Mouse (Mus musculus) spleen, embryonic (tissue): ENCODE results near the gene Ece2.

Source experiments
- CTCF ChIA-PET: fragments of 350-600 bp; sonication (Branson Sonifier 250); formaldehyde crosslinking; loops from one replicate; lab custom pipeline; 2022; lab: Charles Lee

Gene Ece2

DNA sequence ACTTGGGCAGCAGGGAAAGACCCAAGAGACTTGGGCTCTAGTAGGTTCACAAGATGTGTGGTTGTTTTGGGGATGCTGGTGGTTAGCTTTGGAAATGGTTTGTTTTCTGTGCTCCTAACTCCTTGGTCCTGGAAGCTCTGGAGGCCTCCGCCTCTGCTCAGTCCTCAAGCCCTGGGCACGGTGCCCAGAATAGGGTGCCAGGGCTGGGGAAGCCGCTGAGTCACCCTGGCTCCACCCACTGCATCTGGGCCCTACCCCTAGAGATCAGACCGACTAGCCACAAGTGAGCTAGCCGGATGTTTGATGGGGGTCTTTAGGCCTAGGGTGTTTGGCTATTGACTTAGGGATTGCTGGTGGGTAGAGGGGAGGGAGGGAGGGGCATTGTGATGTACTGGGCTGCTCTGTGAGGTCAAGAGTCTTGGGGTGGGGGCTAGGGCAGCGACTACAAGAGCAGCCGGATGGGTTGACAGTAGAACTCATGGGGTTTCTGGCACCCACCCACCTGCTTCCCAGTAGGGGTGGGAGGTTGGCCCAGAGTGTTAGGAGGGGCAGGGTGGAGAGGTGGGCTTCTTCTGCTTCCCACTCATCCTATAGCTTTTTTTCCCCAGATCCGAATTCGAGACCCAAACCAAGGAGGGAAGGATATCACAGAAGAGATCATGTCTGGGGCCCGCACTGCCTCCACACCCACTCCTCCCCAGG lies 48.5 kb downstream of the Ece2 start:
- CTCF ChIA-PET = interaction anchor here (0.7 kb wide), 1 partner anchor 235 kb away, joined by 3 read pairs; no protein-coding TSS in a partner anchor

GRCm38 (mm10) chr16:20690774-20691173 lies 61.1 kb downstream of the Ece2 start:
- CTCF ChIA-PET = no interaction called here

GRCm38 (mm10) chr16:20691617-20692016 lies 62.0 kb downstream of the Ece2 start:
- CTCF ChIA-PET = no interaction called here

DNA sequence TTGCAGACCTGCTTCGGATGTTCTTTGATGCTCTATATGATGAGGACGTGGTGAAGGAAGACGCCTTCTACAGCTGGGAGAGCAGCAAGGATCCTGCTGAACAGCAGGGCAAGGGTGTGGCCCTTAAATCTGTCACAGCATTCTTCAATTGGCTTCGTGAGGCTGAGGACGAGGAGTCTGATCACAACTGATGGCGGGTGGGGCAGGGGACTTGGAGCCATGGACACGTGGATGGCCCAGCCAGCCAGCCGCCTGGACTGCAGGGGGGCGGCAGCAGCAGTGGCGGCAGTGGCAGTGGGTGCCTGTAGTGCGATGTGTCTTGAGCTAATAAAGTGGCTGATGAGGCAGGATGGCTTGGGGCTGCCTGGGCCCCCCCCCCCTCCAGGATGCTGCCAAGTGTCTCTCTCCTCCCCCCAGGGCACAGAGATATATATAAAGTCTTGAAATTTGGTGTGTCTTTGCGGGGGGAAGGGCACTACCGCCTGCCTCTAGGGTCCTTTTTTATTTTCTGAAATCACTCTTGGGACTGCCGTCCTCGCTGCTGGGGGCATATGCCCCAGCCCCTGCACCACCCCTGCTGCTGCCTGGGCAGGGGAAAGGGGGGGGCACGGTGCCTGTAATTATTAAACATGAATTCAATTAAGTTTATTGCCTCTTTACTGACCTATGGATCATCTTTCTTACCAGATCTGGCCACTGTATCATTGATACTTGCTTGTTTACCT lies 62.8 kb downstream of the Ece2 start:
- CTCF ChIA-PET = no interaction called here

- CTCF ChIA-PET = no interaction called here
These were observed 63.6 kb downstream of the Ece2 start, which contains the start of gene Fam131a for GRCm38 (mm10) chr16:20693111-20693701. Fam131a (plus strand) TSS chr16:20693241.

DNA sequence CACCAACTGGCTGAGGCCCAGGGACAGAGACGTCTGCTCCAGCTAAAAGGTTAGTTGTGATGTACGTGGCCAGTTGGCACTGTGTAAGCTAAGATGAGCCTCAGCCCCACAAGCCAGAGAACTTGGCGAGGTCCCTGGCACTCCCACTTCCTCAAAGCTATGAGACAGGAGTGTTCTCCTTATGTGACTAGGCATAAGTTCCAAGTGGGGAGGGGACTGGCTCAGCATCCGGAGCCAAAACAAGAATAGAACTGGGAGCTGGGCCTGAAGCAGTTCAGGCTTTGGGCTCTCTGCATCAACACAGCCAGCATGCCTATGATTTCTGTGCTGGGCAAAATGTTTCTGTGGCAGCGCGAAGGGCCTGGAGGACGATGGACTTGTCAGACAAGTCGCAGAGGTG lies 65.2 kb downstream of the Ece2 start:
- CTCF ChIA-PET = no interaction called here

GRCm38 (mm10) chr16:20695622-20696323 lies 66.1 kb downstream of the Ece2 start:
- CTCF ChIA-PET = no interaction called here
